Mouse (Mus musculus): ENCODE results near the gene Serpinb9c. TPM values are rescaled to one million over a fixed set of nuclear protein-coding genes. Genes with fewer than 3 reads are reported as not detected.
"Not testable (repeated sequence)": the region's sequence is repeated elsewhere in the genome, so short reads cannot be mapped to it uniquely, and the experiment has no call there.

The Serpinb9c gene
- polyA plus RNA-seq (2016; fragmentation: Nextera tagmentation; extraction: Ambion mirVana): not detected in 2 replicates

DNA sequence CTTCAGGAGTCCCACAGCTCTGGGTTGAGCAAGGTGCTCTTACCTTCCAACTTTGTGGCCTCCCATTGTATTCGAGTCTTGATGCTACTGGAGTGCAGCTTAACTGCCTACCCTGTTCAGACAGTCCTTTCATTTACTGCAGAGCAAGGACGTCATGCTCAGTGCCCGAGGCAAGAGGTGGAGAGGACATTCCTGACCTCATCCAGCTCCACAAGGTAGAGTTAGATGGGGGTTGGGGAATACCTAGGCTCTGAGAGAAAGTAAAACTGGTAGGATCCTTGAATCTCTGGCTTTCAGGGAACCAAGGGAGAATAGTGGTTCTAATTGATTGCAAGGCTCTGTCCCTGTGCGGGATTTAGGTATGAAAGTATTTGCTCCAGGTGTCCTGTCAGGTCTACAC is at the start of gene Serpinb9c:
Gene Serpinb9c (minus strand): TSS at position 101 of the 400 bp plus-strand sequence.
- no peak within 1 kb of the TSS for H3K27ac ChIP-seq
- no peaks in the 10 kb centered on the region for H3K27me3 ChIP-seq (ENCODE audit: insufficient read depth, poor library complexity, severe bottlenecking)
- no peaks in the 10 kb centered on the region for H3K36me3 ChIP-seq
- H3K4me1 ChIP-seq: no peaks in the 10 kb centered on the region
- no peak within 1 kb of the TSS for H3K4me3 ChIP-seq
- H3K9me3 ChIP-seq: 0 out of 2 replicates have a peak, but pooled peaks cover 3% of the 10 kb centered on the region
- DNase-seq (ENCODE audit: low spot score): no peak
- 74% methylated on average over 4 of the region's 4 CpGs for WGBS

DNA sequence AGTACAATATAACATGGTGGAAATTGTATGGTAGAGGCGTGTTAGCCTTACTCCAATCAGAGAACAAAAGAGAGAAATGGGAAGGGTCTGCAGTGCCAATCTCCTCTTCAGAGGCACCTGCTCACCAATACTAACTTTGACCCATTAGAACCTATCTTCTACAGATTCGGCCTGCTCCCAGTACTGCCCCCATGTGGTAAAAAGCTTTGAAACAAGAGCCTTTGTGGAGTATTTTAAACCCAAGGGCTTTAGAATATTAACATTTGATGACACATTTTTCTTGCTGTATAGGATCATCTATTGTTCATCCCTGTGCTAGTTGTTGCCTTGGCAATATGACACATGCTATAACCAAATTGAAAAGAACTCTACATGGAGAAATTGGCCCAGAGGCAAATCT is 40.2 kb upstream of the Serpinb9c start:
- Histone ChIP-seq H3K9me3 (no peaks in the 10 kb centered on the region), H3K27me3 (ENCODE audit: insufficient read depth, poor library complexity, severe bottlenecking) (no peaks in the 10 kb centered on the region), H3K36me3 (no peaks in the 10 kb centered on the region), H3K27ac (no peak overlapping the region), H3K4me3 (no peak overlapping the region), H3K4me1 (no peaks in the 10 kb centered on the region)
- 44% methylated on average over 2 of the region's 2 CpGs for WGBS
- no peak for DNase-seq (ENCODE audit: low spot score)

DNA sequence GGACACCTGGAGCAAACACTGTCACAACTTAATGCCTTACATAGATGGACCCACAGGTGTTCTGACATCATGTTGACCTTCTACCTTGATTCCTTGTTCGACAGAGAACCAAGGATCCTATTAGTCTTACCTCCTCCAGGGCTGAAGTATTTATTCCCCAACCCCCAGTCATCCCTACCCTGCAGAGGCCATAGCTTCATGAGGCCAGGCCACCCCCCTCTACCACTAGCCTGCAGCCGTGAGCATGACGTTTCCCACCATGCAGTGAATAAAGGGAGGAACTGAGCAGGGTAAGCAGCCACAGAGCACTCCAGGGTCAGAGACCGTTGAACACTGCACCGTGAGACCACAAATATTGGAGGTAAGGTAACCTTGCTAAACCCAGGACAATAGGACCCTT is 33.1 kb upstream of the Serpinb9c start, which contains the start of gene Serpinb9d:
Gene Serpinb9d (plus strand): TSS at position 301 of the 400 bp plus-strand sequence.
- H3K4me1 ChIP-seq: no peaks in the 10 kb centered on the region
- H3K4me3 ChIP-seq: no peak within 1 kb of the TSS
- no peak for DNase-seq (ENCODE audit: low spot score)
- no peaks in the 10 kb centered on the region for H3K9me3 ChIP-seq
- 72% methylated on average over 5 of the region's 5 CpGs for WGBS
- H3K36me3 ChIP-seq: no peaks in the 10 kb centered on the region
- H3K27me3 ChIP-seq (ENCODE audit: insufficient read depth, poor library complexity, severe bottlenecking): no peaks in the 10 kb centered on the region
- H3K27ac ChIP-seq: no peak within 1 kb of the TSS

DNA sequence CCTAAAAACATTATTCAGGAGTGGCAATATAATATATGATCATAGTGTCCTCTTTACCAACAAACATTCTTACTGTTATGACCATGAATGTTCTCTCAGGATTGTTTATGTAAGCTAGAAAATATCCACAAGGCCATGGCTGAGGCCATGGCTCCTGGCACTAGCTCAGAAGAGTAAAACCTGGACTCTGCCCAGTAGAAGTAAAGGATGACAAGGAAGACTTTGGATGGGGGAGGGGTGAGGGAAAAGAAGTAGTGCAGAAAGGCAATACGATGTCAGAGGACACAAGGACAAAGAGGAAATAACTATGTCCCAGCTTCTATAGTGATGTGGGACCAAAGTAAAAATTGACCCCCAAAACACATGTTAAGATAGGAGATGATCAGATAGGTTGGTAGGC is 30.9 kb upstream of the Serpinb9c start:
- not testable (repeated sequence) for H3K27me3 ChIP-seq (ENCODE audit: insufficient read depth, poor library complexity, severe bottlenecking); H3K36me3 ChIP-seq; DNase-seq (ENCODE audit: low spot score); H3K27ac ChIP-seq; H3K4me3 ChIP-seq; H3K4me1 ChIP-seq; H3K9me3 ChIP-seq
- WGBS: 83% methylated on average over 1 of the region's 1 CpGs

DNA sequence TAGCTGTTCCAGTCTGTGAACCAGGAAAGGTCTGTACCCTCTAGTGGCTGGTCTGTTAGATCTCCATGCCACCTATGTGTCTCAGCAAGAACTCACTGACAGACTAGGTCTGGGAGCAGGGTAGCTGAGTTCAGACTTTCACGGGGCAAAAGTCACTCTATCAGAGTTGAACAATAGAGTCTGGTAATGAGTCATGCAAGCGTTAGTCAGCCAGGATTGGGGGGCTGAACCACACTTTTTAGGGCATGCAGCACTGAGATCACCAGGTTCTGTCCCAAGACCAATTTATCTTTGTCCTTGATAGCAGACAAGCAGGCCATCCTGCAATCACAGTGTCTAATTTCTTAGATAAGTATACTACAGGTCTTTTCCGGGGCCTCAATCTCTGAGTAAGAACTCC is 18.1 kb downstream of the Serpinb9c start:
- Histone ChIP-seq H3K36me3 (no peaks in the 10 kb centered on the region), H3K27ac (no peak overlapping the region), H3K9me3 (no peaks in the 10 kb centered on the region), H3K27me3 (ENCODE audit: insufficient read depth, poor library complexity, severe bottlenecking) (no peaks in the 10 kb centered on the region), H3K4me3 (no peak overlapping the region), H3K4me1 (no peaks in the 10 kb centered on the region)
- DNase-seq (ENCODE audit: low spot score): no peak
- WGBS: 56% methylated on average over 3 of the region's 3 CpGs

- H3K36me3 ChIP-seq: no peaks in the 10 kb centered on the region
- no peak overlapping the region for H3K4me3 ChIP-seq
- H3K4me1 ChIP-seq: no peaks in the 10 kb centered on the region
- 81% methylated on average over 2 of the region's 2 CpGs for whole genome bisulfite sequencing
- H3K27me3 ChIP-seq (ENCODE audit: insufficient read depth, poor library complexity, severe bottlenecking): no peaks in the 10 kb centered on the region
- H3K27ac ChIP-seq: no peak overlapping the region
- H3K9me3 ChIP-seq: no peaks in the 10 kb centered on the region
- no peak for DNase-seq (ENCODE audit: low spot score)
These were observed 21.8 kb downstream of the Serpinb9c start for GRCm38 (mm10) chr13:33137717-33138116.

- Histone ChIP-seq H3K36me3 (no peaks in the 10 kb centered on the region), H3K27me3 (ENCODE audit: insufficient read depth, poor library complexity, severe bottlenecking) (no peaks in the 10 kb centered on the region), H3K9me3 (no peaks in the 10 kb centered on the region; the same call in 1 of the 2 replicates), H3K4me3 (no peak overlapping the region), H3K4me1 (no peaks in the 10 kb centered on the region), H3K27ac (no peak overlapping the region)
- WGBS: 67% methylated on average over 3 of the region's 3 CpGs
- no peak for DNase-seq (ENCODE audit: low spot score)
These were observed 46.5 kb downstream of the Serpinb9c start for GRCm38 (mm10) chr13:33113054-33113453.

DNA sequence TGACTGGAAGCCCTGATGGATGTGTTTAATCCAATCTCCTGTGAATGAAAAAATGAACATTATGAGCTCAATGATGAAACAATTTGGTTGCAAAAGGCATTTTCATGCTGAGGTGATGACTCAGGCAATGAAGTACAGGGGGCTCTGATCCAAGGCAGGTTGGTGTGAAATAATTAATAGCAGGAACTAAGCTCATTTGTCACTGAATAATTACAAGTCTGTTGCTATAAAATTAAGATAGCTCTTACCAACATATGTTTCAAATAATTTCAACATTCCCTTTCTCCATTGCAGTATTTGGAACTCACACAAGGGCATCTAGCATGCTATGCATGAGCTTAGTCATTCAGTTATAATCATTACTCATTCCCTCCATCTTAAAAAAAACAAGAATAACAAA is 53.9 kb downstream of the Serpinb9c start:
- Histone ChIP-seq H3K4me1 (no peaks in the 10 kb centered on the region), H3K27ac (no peak overlapping the region), H3K36me3 (no peaks in the 10 kb centered on the region), H3K4me3 (no peak overlapping the region), H3K27me3 (ENCODE audit: insufficient read depth, poor library complexity, severe bottlenecking) (no peaks in the 10 kb centered on the region), H3K9me3 (no peaks in the 10 kb centered on the region; the same call in 1 of the 2 replicates)
- DNase-seq (ENCODE audit: low spot score): no peak

Other genes with a start within 250 kb of the Serpinb9c start
- gene Serpinb6b, start 194.5 kb downstream of the Serpinb9c start, polyA plus RNA-seq (2016; fragmentation: Nextera tagmentation; extraction: Ambion mirVana): 11.1 and 16.2 TPM in 2 replicates
- gene Serpinb9, start 156.5 kb downstream of the Serpinb9c start, polyA plus RNA-seq (2016; fragmentation: Nextera tagmentation; extraction: Ambion mirVana): 4.2 and 4.4 TPM in 2 replicates
- gene Serpinb9b, start 132.3 kb downstream of the Serpinb9c start, polyA plus RNA-seq (2016; fragmentation: Nextera tagmentation; extraction: Ambion mirVana): 0.92 and 1.0 TPM in 2 replicates
- not detected in 2 replicates for gene Serpinb1b, start 81.2 kb downstream of the Serpinb9c start, polyA plus RNA-seq (2016; fragmentation: Nextera tagmentation; extraction: Ambion mirVana)
- not detected in 2 replicates for gene Serpinb9d, start 33.2 kb upstream of the Serpinb9c start, polyA plus RNA-seq (2016; fragmentation: Nextera tagmentation; extraction: Ambion mirVana)
- gene Serpinb9e, start 89.9 kb upstream of the Serpinb9c start, polyA plus RNA-seq (2016; fragmentation: Nextera tagmentation; extraction: Ambion mirVana): not detected in 2 replicates
- gene Serpinb9f, start 164.3 kb upstream of the Serpinb9c start, polyA plus RNA-seq (2016; fragmentation: Nextera tagmentation; extraction: Ambion mirVana): not detected in 2 replicates
- gene Gm11397, start 236.0 kb upstream of the Serpinb9c start, polyA plus RNA-seq (2016; fragmentation: Nextera tagmentation; extraction: Ambion mirVana): not detected in 2 replicates